ENCODE assay signal across 31 mouse cellular contexts in the genomic region with DNA sequence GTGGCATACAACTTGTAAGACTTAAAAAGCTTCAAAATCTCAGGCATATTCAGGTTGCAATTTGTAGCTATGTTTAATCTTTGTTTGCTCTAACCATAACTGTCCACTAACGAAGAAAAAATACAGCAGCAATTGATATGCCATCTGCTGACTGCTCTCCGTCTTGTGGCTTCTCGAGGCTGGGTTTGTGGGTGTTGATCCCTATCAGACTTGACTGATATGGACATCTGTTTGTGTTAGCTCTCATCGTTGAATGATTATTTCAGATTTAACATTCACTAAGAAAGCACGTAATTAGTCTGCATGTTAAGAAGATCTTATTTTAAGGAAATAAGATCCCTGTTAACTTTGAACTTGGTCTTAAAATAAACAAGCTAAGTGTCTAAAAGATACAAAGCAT. TPM values are rescaled to one million over a fixed set of nuclear protein-coding genes. Genes with fewer than 3 reads are reported as not detected.
DNase-seq lines count a peak whose midpoint lies in the region; ATAC-seq and TF ChIP-seq lines count a peak whose summit lies in the region.
"Had no signal": no experiment of that assay in that cellular context is flagged by ENCODE, and none has a peak within 500 bp of the region (broad histone marks: within the 10 kb centered on the region; RNA-seq: fewer than 3 reads in every experiment).

No protein-coding gene starts in this region.

- no peak overlapping the region for H3K4me2 ChIP-seq in kidney, embryonic 14.5 days (replicated peaks; ENCODE audit: low read depth, low read length)
- H3K4me2 ChIP-seq: embryonic facial prominence, embryonic 13.5 days; forebrain, embryonic 12.5 days; heart, embryonic 12.5 days; heart, embryonic 15.5 days; hindbrain, embryonic 13.5 days had no signal

- ATAC-seq in CD4-positive, CD25-positive, alpha-beta regulatory T cell, adult 4 months: no peak
- no peak for ATAC-seq in kidney, embryonic 14.5 days (ENCODE audit: low FRiP score, low TSS enrichment)
- ATAC-seq: forebrain, postnatal 0 days; hindbrain, embryonic 16.5 days; inflammation-experienced regulatory T-cells, adult 6 months; intestine, embryonic 16.5 days had no signal

- peak; percentile 17 for DNase-seq in CD4-positive, CD25-positive, alpha-beta regulatory T cell, adult 2 months (ENCODE audit: low read depth, low spot score)
- DNase-seq in retina, postnatal 1 day: peak; percentile 21
- no peak for DNase-seq in retina, embryonic 14.5 days (ENCODE audit: low spot score)
- DNase-seq in brain, embryonic 14.5 days (ENCODE audit: low read depth): peak; percentile 47
- no peak for DNase-seq in thymus, postnatal 4 days
- DNase-seq in cerebellum, postnatal 14 days: no peak
- DNase-seq: adrenal gland, postnatal 10 days; adrenal gland, postnatal 36 days; cerebellum, adult 11 months; cerebellum, adult 2 months; cerebellum, adult 9-11 months; cerebellum, postnatal 36 days; embryo, embryonic 11 days; forebrain, postnatal 0 days; gastrocnemius, postnatal 25 days; heart, adult 18-20 months; heart, postnatal 10 days; heart, postnatal 36 days had no signal

- no peaks in the 10 kb centered on the region for H3K27me3 ChIP-seq in kidney, embryonic 14.5 days (ENCODE audit: control insufficient read depth, insufficient read depth, low read length)
- H3K27me3 ChIP-seq: embryonic facial prominence, embryonic 13.5 days; forebrain, embryonic 12.5 days; heart, embryonic 12.5 days; heart, embryonic 15.5 days; hindbrain, embryonic 13.5 days had no signal

- TF ChIP-seq POLR2A in brain, embryonic 14.5 days (IDR thresholded peaks at IDR 0.05; ENCODE audit: borderline replicate concordance, extremely low read depth, insufficient read depth, insufficient read length, poor library complexity, severe bottlenecking): no peak

- H3K4me1 ChIP-seq in kidney, embryonic 14.5 days (ENCODE audit: control insufficient read depth, insufficient read depth, low read length): no peaks in the 10 kb centered on the region
- H3K4me1 ChIP-seq: heart, embryonic 15.5 days had no signal

- TF ChIP-seq CTCF in brain, embryonic 14.5 days (IDR thresholded peaks at IDR 0.05; ENCODE audit: borderline replicate concordance, extremely low read depth, insufficient read depth, insufficient read length): no peak

- no peaks in the 10 kb centered on the region for H3K9me3 ChIP-seq in kidney, embryonic 14.5 days (ENCODE audit: control insufficient read depth, low read length)
- H3K9me3 ChIP-seq: embryonic facial prominence, embryonic 10.5 days; embryonic facial prominence, embryonic 13.5 days; forebrain, embryonic 12.5 days; heart, embryonic 12.5 days; heart, embryonic 15.5 days; hindbrain, embryonic 10.5 days; hindbrain, embryonic 13.5 days had no signal

- no peak overlapping the region for H3K4me3 ChIP-seq in kidney, embryonic 14.5 days (ENCODE audit: low read length)
- H3K4me3 ChIP-seq: embryonic facial prominence, embryonic 10.5 days; embryonic facial prominence, embryonic 13.5 days; erythroblast, embryonic 14.5 days; forebrain, embryonic 12.5 days; heart, embryonic 12.5 days; heart, embryonic 15.5 days; hindbrain, embryonic 10.5 days; hindbrain, embryonic 13.5 days had no signal

- no peaks in the 10 kb centered on the region for H3K36me3 ChIP-seq in kidney, embryonic 14.5 days (ENCODE audit: control insufficient read depth, insufficient read depth, low read length)

- no peak overlapping the region for H3K9ac ChIP-seq in kidney, embryonic 14.5 days (ENCODE audit: low read depth, low read length)
- H3K9ac ChIP-seq: embryonic facial prominence, embryonic 13.5 days; forebrain, embryonic 12.5 days; forebrain, postnatal 0 days; heart, embryonic 12.5 days; heart, embryonic 15.5 days; hindbrain, embryonic 13.5 days had no signal

- WGBS in kidney, embryonic 14.5 days: 73% methylated on average over 5 of the region's 5 CpGs

- H3K27ac ChIP-seq in kidney, embryonic 14.5 days (ENCODE audit: low read depth, low read length): no peak overlapping the region
- H3K27ac ChIP-seq: embryonic facial prominence, embryonic 10.5 days; embryonic facial prominence, embryonic 13.5 days; forebrain, embryonic 12.5 days; heart, embryonic 15.5 days; hindbrain, embryonic 10.5 days had no signal

RNA-seq across cellular contexts. Expression of a gene that starts 7.7 kb away (rescaled TPM):
- 1 to 10 TPM; 5.2 to 8.1 TPM for polyA plus RNA-seq in CD4-positive, CD25-positive, alpha-beta regulatory T cell, adult 4 months (2017; shearing (Covaris generic))
- 11.5 and 15.9 TPM in 2 replicates for polyA plus RNA-seq in brain, embryonic 14.5 days (2012; rRNA removed)
- 3.5 and 4.3 TPM in 2 replicates for polyA plus RNA-seq in kidney, embryonic 14.5 days (2014; fragmentation: Nextera tagmentation; extraction: Ambion mirVana)
- polyA plus RNA-seq: erythroblast, embryonic 14.5 days had no signal

Comparison
In these comparisons a context has a peak if more than half of its experiments do, and no peak if none do; other contexts are left out.
1. DNase-seq: peak in CD4-positive, CD25-positive, alpha-beta regulatory T cell, adult 2 months (single experiment), retina, postnatal 1 day (single experiment) and brain, embryonic 14.5 days (single experiment); none in retina, embryonic 14.5 days (single experiment), thymus, postnatal 4 days (single experiment) and cerebellum, postnatal 14 days (0 of 2).